Mouse (Mus musculus) hindbrain, embryonic 16.5 days (tissue): Measurements from ENCODE around the gene Tcn2. TPM values are rescaled to one million over a fixed set of nuclear protein-coding genes. Genes with fewer than 3 reads are reported as not detected.

Experiments used
- ATAC-seq: fragments of 200-750 bp; cut with Nextera tagmentation; 2 replicates; pipeline ENCODE4 v1.8.0; 2017; ENCODE audit warnings: moderate TSS enrichment, moderate library complexity
- H3K27ac ChIP-seq: fragments of 300-500 bp; sonication (generic); 2 replicates; pipeline ENCODE4 v1.5.1; 2014; ENCODE audit warnings: low read depth, mild to moderate bottlenecking, control low read depth, low read length, moderate library complexity
- H3K27me3 ChIP-seq: fragments of 300-500 bp; sonication (generic); replicated peaks from 2 replicates; pipeline ENCODE4 v1.6.1; 2014; ENCODE audit warnings: low read length; ENCODE audit not compliant: control insufficient read depth, insufficient read depth
- H3K36me3 ChIP-seq: fragments of 300-500 bp; sonication (generic); 2 replicates; pipeline ENCODE4 v1.6.1; 2014; ENCODE audit warnings: mild to moderate bottlenecking, low read length, moderate library complexity, mixed read lengths; ENCODE audit not compliant: control insufficient read depth, insufficient read depth
- H3K4me1 ChIP-seq: fragments of 300-500 bp; sonication (generic); 2 replicates; pipeline ENCODE4 v1.6.1; 2014; ENCODE audit warnings: low read depth, low read length; ENCODE audit not compliant: control insufficient read depth, insufficient read depth
- H3K4me2 ChIP-seq: fragments of 300-500 bp; sonication (generic); 2 replicates; pipeline ENCODE4 v1.6.1; 2014; ENCODE audit warnings: mild to moderate bottlenecking, low read length, control low read depth, moderate library complexity
- H3K4me3 ChIP-seq: fragments of 300-500 bp; sonication (generic); 2 replicates; pipeline ENCODE4 v1.5.1; 2014; ENCODE audit warnings: mild to moderate bottlenecking, low read length, control low read depth, moderate library complexity
- H3K9ac ChIP-seq: fragments of 300-500 bp; sonication (generic); 2 replicates; pipeline ENCODE4 v1.6.1; 2014; ENCODE audit warnings: low read depth, mild to moderate bottlenecking, control low read depth, low read length, moderate library complexity
- H3K9me3 ChIP-seq: fragments of 300-500 bp; sonication (generic); 2 replicates; pipeline ENCODE4 v1.6.1; 2014; ENCODE audit warnings: mild to moderate bottlenecking, low read length, moderate library complexity; ENCODE audit not compliant: control insufficient read depth
- WGBS: fragments of 180-500 bp; shearing (Covaris S2); extraction: QIAGEN DNeasy Blood & Tissue Kit; methylation state at CpG from one replicate; pipeline ENCODE4 v1.1.7; 2014; 5-methylcytosine and 5-hydroxymethylcytosine counted together
- polyA plus RNA-seq: library from polyadenylated mRNA; unstranded; fragments of >200 nt; fragmentation: Nextera tagmentation; extraction: Ambion mirVana; gene quantifications from 2 replicates; pipeline ENCODE4 v1.2.1, GENCODE M21; 2015

The Tcn2 gene
- polyA plus RNA-seq = 29.9 and 30.8 TPM in 2 replicates

DNA sequence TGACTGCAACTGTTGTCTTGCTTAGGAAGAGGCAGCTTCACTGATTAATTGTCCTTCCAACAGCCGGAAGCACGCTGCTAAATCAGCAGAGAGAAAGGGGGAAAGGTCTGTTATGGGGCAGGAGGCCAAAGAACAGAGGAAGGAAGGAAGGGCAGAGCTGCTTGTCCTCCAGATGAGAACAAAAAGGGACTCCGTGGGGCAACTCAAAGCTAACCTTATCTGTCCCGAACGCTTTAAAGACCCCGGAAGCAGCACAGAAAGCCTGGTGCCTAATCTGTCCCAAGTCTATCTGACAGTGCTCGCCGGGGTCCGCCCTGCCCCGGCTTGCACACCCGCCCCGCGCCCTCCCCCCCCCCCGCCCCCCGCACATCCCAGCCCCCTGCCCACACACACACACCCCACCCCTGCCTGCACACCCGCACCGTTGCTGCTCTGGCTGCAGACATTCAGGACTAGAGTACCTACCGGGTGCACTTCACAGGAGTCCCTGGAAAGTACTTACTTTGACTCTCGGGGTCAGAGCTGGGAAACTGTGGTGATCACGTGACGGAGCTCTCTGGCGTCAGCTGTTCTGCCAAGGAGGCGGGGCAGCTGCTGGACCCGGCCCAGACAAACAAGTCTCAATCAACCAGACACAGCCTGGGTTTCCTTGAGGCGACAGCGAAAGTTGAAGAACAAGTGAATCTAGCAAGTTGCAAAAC lies at the start of gene Tcn2:
Tcn2 (minus strand) TSS at position 649 of the 701 bp plus-strand sequence.
- peak within 1 kb of the TSS; percentile 58 for H3K9ac ChIP-seq
- peak within 1 kb of the TSS; percentile 49 for H3K4me3 ChIP-seq
- no peaks in the 10 kb centered on the region for H3K27me3 ChIP-seq
- peak; percentile 66 for ATAC-seq
- H3K27ac ChIP-seq = no peak within 1 kb of the TSS
- H3K9me3 ChIP-seq = no peaks in the 10 kb centered on the region
- no peaks in the 10 kb centered on the region for H3K36me3 ChIP-seq
- WGBS = 1% methylated on average over 20 of the region's 26 CpGs
- H3K4me2 ChIP-seq = peak within 1 kb of the TSS; percentile 78
- peaks cover 11% of the 10 kb centered on the region for H3K4me1 ChIP-seq

DNA sequence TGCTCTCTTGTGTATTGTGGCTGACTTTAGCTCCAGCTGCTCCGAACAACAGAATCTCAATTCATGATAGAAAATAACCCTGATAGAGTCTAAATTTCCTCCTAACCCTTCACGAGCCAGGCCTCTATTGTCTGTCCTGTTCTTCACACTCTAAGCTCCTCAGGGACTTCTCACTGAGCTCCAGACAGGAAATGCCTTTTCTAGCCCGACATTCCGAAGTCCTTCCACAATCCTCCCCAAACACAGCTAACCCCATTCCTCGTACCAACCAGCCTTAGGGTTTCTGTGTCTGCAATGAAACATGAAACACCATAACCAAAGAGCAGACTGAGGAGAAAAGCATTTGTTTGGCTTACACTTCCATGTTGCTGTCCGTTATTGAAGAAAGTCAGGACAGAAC lies 49.6 kb upstream of the Tcn2 start:
- Histone ChIP-seq H3K27ac (no peak overlapping the region), H3K4me3 (no peak overlapping the region), H3K4me2 (no peak overlapping the region), H3K36me3 (peaks cover 26% of the 10 kb centered on the region), H3K9me3 (no peaks in the 10 kb centered on the region), H3K9ac (no peak overlapping the region), H3K27me3 (no peaks in the 10 kb centered on the region), H3K4me1 (peaks cover 11% of the 10 kb centered on the region; the same call in 1 of the 2 replicates)
- ATAC-seq = no peak
- 75% methylated on average over 6 of the region's 6 CpGs for WGBS

DNA sequence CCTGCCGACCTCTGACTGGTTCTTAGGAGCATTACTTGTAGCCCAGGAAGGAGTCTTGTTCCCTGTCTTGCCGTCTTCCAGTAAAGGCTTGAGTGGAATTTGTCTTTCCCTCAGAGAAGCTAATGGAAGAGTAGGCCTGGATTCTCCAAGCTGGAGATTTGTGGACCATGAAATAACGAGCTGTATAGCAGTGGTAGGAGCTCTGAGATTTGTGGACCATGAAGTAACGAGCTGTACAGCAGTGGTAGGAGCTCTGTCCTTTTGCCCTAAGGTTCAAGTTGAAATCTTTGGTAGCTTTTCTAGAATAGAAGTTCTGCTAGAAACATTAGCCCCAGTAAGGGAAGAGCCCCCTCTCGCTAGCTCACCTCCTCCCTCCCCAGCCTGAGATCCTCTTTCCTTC lies 46.5 kb upstream of the Tcn2 start:
- Histone ChIP-seq H3K9ac (no peak overlapping the region), H3K9me3 (no peaks in the 10 kb centered on the region), H3K27ac (no peak overlapping the region), H3K36me3 (peaks cover 48% of the 10 kb centered on the region), H3K4me3 (no peak overlapping the region), H3K27me3 (no peaks in the 10 kb centered on the region), H3K4me1 (peaks cover 5% of the 10 kb centered on the region; the same call in 1 of the 2 replicates), H3K4me2 (no peak overlapping the region)
- no peak for ATAC-seq
- WGBS = 95% methylated on average over 5 of the region's 5 CpGs

DNA sequence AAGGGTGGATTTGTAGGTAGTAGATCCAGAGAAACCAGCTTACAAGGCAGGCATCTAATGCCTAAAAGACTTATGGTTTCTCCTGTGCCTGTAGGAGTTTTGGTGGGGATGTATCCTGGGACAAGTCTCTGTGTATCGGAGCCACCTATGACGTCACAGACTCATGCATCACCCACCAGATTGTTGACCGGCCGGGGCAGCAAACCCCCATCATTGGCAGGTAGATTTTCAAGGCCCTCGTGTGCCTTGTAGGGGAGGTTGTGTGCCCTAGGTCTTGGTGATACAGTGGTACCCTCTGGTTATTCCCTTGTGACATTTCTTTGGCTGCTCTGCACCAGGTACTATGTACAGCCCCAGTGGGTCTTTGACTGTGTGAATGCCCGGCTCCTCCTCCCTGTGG lies 44.7 kb upstream of the Tcn2 start, which contains the start of gene 4930556J24Rik:
4930556J24Rik (minus strand) TSS at position 101 of the 400 bp plus-strand sequence.
- H3K4me3 ChIP-seq = no peak within 1 kb of the TSS
- no peak within 1 kb of the TSS for H3K9ac ChIP-seq
- no peak for ATAC-seq
- H3K36me3 ChIP-seq = peaks cover 59% of the 10 kb centered on the region
- WGBS = 96% methylated on average over 6 of the region's 6 CpGs
- H3K27me3 ChIP-seq = no peaks in the 10 kb centered on the region
- no peak within 1 kb of the TSS for H3K27ac ChIP-seq
- no peaks in the 10 kb centered on the region for H3K4me1 ChIP-seq
- no peaks in the 10 kb centered on the region for H3K9me3 ChIP-seq
- H3K4me2 ChIP-seq = no peak within 1 kb of the TSS

DNA sequence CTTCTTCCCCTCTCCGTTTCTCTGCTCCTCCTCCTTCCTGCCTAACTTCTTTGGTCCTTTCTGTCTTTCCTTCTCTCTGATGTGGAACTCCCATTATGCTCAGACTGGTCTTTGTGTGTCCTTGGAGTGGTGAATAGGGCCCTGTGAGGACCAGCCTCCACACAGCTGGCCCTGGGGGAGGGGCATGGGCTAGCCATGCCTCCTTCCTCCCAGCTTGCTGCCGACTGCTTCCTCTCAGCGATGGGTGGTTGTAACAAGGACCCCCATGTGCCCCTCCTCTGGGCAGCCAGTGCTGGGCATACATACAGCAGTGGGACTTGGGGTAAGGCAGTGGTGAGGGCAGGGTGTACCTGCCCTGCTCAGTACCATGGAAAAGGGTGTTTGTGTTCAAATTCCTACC lies 42.4 kb upstream of the Tcn2 start:
- 57% methylated on average over 3 of the region's 3 CpGs for WGBS
- Histone ChIP-seq H3K27me3 (no peaks in the 10 kb centered on the region), H3K9ac (no peak overlapping the region), H3K4me1 (no peaks in the 10 kb centered on the region), H3K9me3 (no peaks in the 10 kb centered on the region), H3K4me3 (no peak overlapping the region), H3K36me3 (peaks cover 72% of the 10 kb centered on the region), H3K4me2 (no peak overlapping the region), H3K27ac (no peak overlapping the region)
- ATAC-seq = no peak

DNA sequence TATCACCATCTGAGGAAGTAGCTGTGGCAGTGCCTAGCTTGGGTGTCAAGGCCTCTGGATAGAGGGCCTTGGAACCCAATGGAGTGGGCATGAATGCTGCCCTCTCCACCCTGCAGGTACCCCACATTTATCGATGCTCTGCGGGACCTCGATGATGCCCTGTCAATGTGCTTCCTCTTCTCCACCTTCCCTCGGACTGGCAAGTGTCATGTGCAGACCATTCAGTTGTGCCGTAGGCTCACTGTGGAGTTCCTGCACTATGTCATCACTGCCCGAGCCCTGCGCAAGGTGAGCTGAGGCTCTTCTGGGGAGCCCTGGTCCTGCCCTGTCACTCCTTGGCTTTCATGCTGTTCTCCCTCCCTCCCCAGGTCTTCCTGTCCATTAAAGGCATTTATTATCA lies 41.1 kb upstream of the Tcn2 start:
- Histone ChIP-seq H3K4me1 (no peaks in the 10 kb centered on the region), H3K4me2 (no peak overlapping the region), H3K4me3 (no peak overlapping the region), H3K9ac (no peak overlapping the region), H3K27me3 (no peaks in the 10 kb centered on the region), H3K36me3 (peaks cover 65% of the 10 kb centered on the region), H3K9me3 (no peaks in the 10 kb centered on the region), H3K27ac (no peak overlapping the region)
- no peak for ATAC-seq
- WGBS = 97% methylated on average over 7 of the region's 7 CpGs

DNA sequence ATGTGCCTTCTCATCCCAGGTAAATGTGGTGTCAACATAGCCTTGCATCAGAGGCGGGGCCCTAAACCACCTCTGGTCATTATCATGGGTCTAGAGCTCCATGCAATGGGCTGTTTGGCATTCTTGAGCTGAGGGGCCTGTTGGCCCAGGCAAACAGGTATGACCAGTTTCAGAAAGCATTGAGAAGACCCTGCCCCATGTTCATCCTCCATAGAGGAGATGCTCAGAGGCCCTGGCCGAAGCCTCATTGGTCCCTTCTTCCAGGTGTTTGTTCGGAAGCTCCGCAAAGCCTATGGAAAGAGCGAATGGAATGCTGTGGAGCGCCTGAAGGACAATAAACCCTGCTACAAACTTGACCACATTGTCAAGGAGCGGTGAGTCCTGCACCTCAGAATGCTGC lies 38.4 kb upstream of the Tcn2 start:
- H3K27me3 ChIP-seq = no peaks in the 10 kb centered on the region
- ATAC-seq = no peak
- no peak overlapping the region for H3K4me2 ChIP-seq
- no peaks in the 10 kb centered on the region for H3K9me3 ChIP-seq
- H3K4me1 ChIP-seq = peaks cover 5% of the 10 kb centered on the region
- no peak overlapping the region for H3K4me3 ChIP-seq
- peaks cover 47% of the 10 kb centered on the region for H3K36me3 ChIP-seq
- over 99% methylated on average over 7 of the region's 7 CpGs for WGBS
- no peak overlapping the region for H3K9ac ChIP-seq
- no peak overlapping the region for H3K27ac ChIP-seq

DNA sequence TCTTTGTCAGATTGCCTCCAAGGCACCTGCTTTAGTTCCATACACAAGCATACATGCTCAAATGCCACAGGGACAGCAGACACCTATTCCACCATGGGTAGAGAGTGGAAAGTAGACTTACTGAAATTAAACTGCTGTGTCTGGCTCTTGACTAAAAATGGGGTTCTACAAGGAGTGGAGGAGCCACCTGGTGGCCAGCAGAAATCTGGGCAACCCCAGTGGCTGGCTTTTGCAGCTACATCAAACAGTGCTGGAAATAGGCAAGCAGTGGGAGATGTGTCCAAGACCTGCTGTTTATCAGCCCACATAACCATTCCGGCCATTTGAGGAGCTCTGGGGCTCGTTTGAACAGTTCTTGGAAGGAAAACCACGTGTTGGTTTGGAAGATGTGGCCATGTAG lies 37.9 kb upstream of the Tcn2 start:
- Histone ChIP-seq H3K27ac (no peak overlapping the region), H3K9me3 (no peaks in the 10 kb centered on the region), H3K9ac (no peak overlapping the region), H3K36me3 (peaks cover 44% of the 10 kb centered on the region), H3K4me1 (peaks cover 10% of the 10 kb centered on the region), H3K4me2 (no peak overlapping the region), H3K27me3 (no peaks in the 10 kb centered on the region), H3K4me3 (no peak overlapping the region)
- WGBS = 85% methylated on average over 3 of the region's 3 CpGs
- ATAC-seq = no peak

DNA sequence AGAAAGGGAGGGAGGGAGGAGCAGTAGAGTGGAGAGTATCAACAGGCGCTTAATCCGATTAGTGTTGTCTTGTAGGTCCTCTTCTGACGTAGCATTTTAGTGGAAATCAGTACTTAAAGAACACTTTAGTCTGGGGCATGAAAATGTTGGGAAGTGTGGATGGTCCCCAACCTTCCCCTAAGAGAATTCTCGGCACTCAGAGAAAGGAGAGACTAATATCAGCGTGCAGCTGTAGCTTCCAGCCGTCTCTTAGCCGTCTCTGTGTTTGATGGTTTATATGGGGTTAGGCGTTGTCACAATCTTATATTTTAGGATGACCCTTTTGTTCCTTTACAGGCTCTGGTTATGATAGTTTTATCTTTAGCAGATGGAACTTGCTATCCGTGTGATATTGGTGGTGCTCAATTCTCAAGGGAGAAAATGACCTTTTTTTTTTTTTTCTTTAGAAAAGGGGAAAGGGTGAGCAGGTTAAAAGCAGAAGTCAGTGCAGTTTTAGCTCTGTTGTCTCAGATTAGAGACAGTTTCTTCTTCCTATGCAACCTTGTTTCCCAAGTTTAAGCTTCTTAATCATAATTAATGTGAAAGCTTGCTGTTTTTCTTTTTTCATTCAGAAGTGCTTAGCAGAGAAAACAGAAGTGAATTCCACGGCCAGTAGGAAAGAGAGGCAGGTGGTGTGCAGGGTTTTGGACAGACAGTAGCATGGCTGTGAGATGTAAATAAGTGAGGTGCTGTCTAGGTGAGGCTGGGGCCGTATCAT lies 32.6 kb upstream of the Tcn2 start:
- H3K4me1 ChIP-seq = peaks cover 19% of the 10 kb centered on the region
- no peak for ATAC-seq
- H3K4me2 ChIP-seq = peak overlapping the region; percentile 63
- WGBS = 17% methylated on average over 11 of the region's 11 CpGs
- peak overlapping the region; percentile 83 for H3K4me3 ChIP-seq
- H3K27me3 ChIP-seq = no peaks in the 10 kb centered on the region
- H3K36me3 ChIP-seq = peaks cover 5% of the 10 kb centered on the region
- H3K9ac ChIP-seq = peak overlapping the region; percentile 83
- no peaks in the 10 kb centered on the region for H3K9me3 ChIP-seq
- H3K27ac ChIP-seq = no peak overlapping the region
